Mouse (Mus musculus): ENCODE data around the gene Tmem43. TPM values are rescaled to one million over a fixed set of nuclear protein-coding genes. Genes with fewer than 3 reads are reported as not detected.

Gene Tmem43
- total and polyA plus RNA-seq, 2 experiments from 2014 or later: 16.9 to 41.3 TPM

- Histone ChIP-seq H3K9me3 (replicated peaks; ENCODE audit: control insufficient read depth, low read length) (no peaks in the 10 kb centered on the region), H3K4me3 (ENCODE audit: low read depth, low read length) (no peak overlapping the region), H3K27me3 (ENCODE audit: control insufficient read depth, insufficient read depth, low read length) (peaks cover 53% of the 10 kb centered on the region), H3K4me2 (ENCODE audit: low read depth, low read length) (no peak overlapping the region), H3K4me1 (ENCODE audit: control insufficient read depth, insufficient read depth) (peaks cover 16% of the 10 kb centered on the region), H3K36me3 (replicated peaks; ENCODE audit: control insufficient read depth, insufficient read depth, low read length) (no peaks in the 10 kb centered on the region), H3K27ac (ENCODE audit: low read depth) (no peak overlapping the region), H3K9ac (replicated peaks; ENCODE audit: low read depth, low read length) (no peak overlapping the region)
- no peak for DNase-seq (ENCODE audit: low spot score)
- 87% methylated on average over 3 of the region's 3 CpGs for WGBS
- TF ChIP-seq CTCF (IDR thresholded peaks at IDR 0.05; ENCODE audit: low read depth) (no peak), EP300 (IDR thresholded peaks at IDR 0.05; ENCODE audit: low read depth) (no peak)
- no peak for ATAC-seq (ENCODE audit: insufficient read depth, low read depth)
Observed at GRCm38 (mm10) chr6:91535231-91535630, 61.7 kb downstream of the Tmem43 start.

DNA sequence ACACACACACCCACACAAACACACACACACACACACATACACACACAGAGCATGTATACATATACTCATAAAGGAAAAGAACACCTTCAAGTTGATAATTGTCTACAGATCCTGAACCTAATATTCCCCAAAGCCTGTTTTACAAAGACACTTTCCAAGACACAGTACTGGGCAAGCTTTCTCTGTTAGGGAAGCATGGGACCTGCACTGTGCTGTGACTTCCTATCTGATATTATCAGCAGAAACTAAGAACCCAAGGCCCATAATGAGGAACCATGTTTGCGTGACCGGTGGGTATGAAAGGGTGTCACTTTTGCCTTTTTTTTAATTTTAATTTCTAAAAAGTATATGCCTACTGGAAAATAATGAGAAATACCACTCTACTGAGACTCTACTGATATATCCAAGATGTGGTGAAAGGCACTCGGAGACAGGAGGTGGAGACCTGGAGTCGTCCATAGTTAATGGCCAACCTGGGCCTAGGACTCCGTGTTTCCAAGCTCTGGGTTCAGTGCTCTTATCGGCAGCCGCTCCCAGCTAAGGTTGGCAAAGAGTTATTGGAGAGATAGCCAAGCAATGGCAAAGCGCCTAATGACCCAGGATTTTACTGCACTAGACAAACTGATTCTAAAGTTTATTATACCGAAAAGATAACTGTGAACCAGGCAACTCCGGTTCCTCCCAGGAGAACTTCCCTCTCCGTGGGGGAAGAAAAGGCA is 62.7 kb downstream of the Tmem43 start:
- no peak for DNase-seq (ENCODE audit: low spot score)
- no peaks in the 10 kb centered on the region for H3K36me3 ChIP-seq (replicated peaks; ENCODE audit: control insufficient read depth, insufficient read depth, low read length)
- 81% methylated on average over 11 of the region's 11 CpGs for WGBS

More for the DNA sequence above, 62.7 kb downstream of the Tmem43 start:
- Histone ChIP-seq H3K4me3 (ENCODE audit: low read depth, low read length) (no peak overlapping the region), H3K9ac (replicated peaks; ENCODE audit: low read depth, low read length) (no peak overlapping the region), H3K27ac (ENCODE audit: low read depth) (no peak overlapping the region), H3K4me1 (ENCODE audit: control insufficient read depth, insufficient read depth) (peaks cover 20% of the 10 kb centered on the region), H3K9me3 (replicated peaks; ENCODE audit: control insufficient read depth, low read length) (no peaks in the 10 kb centered on the region), H3K27me3 (ENCODE audit: control insufficient read depth, insufficient read depth, low read length) (peaks cover 63% of the 10 kb centered on the region), H3K4me2 (ENCODE audit: low read depth, low read length) (no peak overlapping the region)
- no peak for ATAC-seq (ENCODE audit: insufficient read depth, low read depth)
- TF ChIP-seq EP300 (IDR thresholded peaks at IDR 0.05; ENCODE audit: low read depth) (no peak), CTCF (IDR thresholded peaks at IDR 0.05; ENCODE audit: low read depth) (no peak)

Other genes starting within 250 kb of the Tmem43 start
- gene Wnt7a, start 62.3 kb upstream of the Tmem43 start, total RNA-seq (2014; rRNA removed; ENCODE audit: low replicate concordance): not detected in 2 replicates
- not detected in 2 replicates for gene Wnt7a, start 62.3 kb upstream of the Tmem43 start, polyA plus RNA-seq (2015; fragmentation: Nextera tagmentation; extraction: Ambion mirVana)
- gene Chchd4, start 157 bp upstream of the Tmem43 start, total RNA-seq (2014; rRNA removed; ENCODE audit: low replicate concordance): 13.6 and 25.4 TPM in 2 replicates
- 28.0 and 30.9 TPM in 2 replicates for gene Chchd4, start 157 bp upstream of the Tmem43 start, polyA plus RNA-seq (2015; fragmentation: Nextera tagmentation; extraction: Ambion mirVana)
- gene Xpc, start 42.2 kb downstream of the Tmem43 start, total RNA-seq (2014; rRNA removed; ENCODE audit: low replicate concordance): 5.7 and 7.7 TPM in 2 replicates
- gene Xpc, start 42.2 kb downstream of the Tmem43 start, polyA plus RNA-seq (2015; fragmentation: Nextera tagmentation; extraction: Ambion mirVana): 9.8 and 11.3 TPM in 2 replicates
- gene Lsm3, start 42.2 kb downstream of the Tmem43 start, total RNA-seq (2014; rRNA removed; ENCODE audit: low replicate concordance): 32.1 and 42.8 TPM in 2 replicates
- 145 and 151 TPM in 2 replicates for gene Lsm3, start 42.2 kb downstream of the Tmem43 start, polyA plus RNA-seq (2015; fragmentation: Nextera tagmentation; extraction: Ambion mirVana)
- 95.3 and 149 TPM in 2 replicates for gene Slc6a6, start 210.3 kb downstream of the Tmem43 start, total RNA-seq (2014; rRNA removed; ENCODE audit: low replicate concordance)
- 87.4 and 116 TPM in 2 replicates for gene Slc6a6, start 210.3 kb downstream of the Tmem43 start, polyA plus RNA-seq (2015; fragmentation: Nextera tagmentation; extraction: Ambion mirVana)

Measured in heart, postnatal 0 days (tissue).